Mouse (Mus musculus): ENCODE results near the gene Lrrc34. TPM values are rescaled to one million over a fixed set of nuclear protein-coding genes. Genes with fewer than 3 reads are reported as not detected.

Gene Lrrc34
- polyA plus RNA-seq, 1 experiment = 66.2 TPM

GRCm38 (mm10) chr3:30601175-30601574 lies 46.5 kb downstream of the Lrrc34 start:
- H3K27ac ChIP-seq (ENCODE audit: control insufficient read depth, insufficient read depth, low read depth, low read length) = peak overlapping the region; percentile 51; the same call in 1 of the 2 replicates
- TF ChIP-seq POLR2A (IDR thresholded peaks at IDR 0.05; ENCODE audit: control insufficient read depth, low read depth, low read length) (no peak), CTCF (IDR thresholded peaks at IDR 0.05; ENCODE audit: control insufficient read depth, insufficient read depth, insufficient replicate concordance, low read depth, low read length) (no peak)

GRCm38 (mm10) chr3:30600717-30601116 lies 47.0 kb downstream of the Lrrc34 start:
- Histone ChIP-seq H3K4me3 (ENCODE audit: control insufficient read depth, low read depth, low read length) (peak overlapping the region; percentile 82), H3K27me3 (ENCODE audit: control insufficient read depth, insufficient read depth, low read length) (no peaks in the 10 kb centered on the region), H3K4me1 (ENCODE audit: control insufficient read depth, insufficient read depth, low read length) (peaks cover 13% of the 10 kb centered on the region), H3K36me3 (ENCODE audit: control insufficient read depth, insufficient read depth, low read length) (no peaks in the 10 kb centered on the region), H3K27ac (ENCODE audit: control insufficient read depth, insufficient read depth, low read depth, low read length) (no peak overlapping the region; the same call in 1 of the 2 replicates)
- TF ChIP-seq CTCF (IDR thresholded peaks at IDR 0.05; ENCODE audit: control insufficient read depth, insufficient read depth, insufficient replicate concordance, low read depth, low read length) (no peak), POLR2A (IDR thresholded peaks at IDR 0.05; ENCODE audit: control insufficient read depth, low read depth, low read length) (no peak)

More at GRCm38 (mm10) chr3:30601175-30601574, 46.5 kb downstream of the Lrrc34 start:
- Histone ChIP-seq H3K36me3 (ENCODE audit: control insufficient read depth, insufficient read depth, low read length) (no peaks in the 10 kb centered on the region), H3K4me1 (ENCODE audit: control insufficient read depth, insufficient read depth, low read length) (peaks cover 11% of the 10 kb centered on the region), H3K27me3 (ENCODE audit: control insufficient read depth, insufficient read depth, low read length) (no peaks in the 10 kb centered on the region), H3K4me3 (ENCODE audit: control insufficient read depth, low read depth, low read length) (peak overlapping the region; percentile 54)

- TF ChIP-seq POLR2A (IDR thresholded peaks at IDR 0.05; ENCODE audit: control insufficient read depth, low read depth, low read length) (peak; percentile 72; the same call in 1 of the 2 replicates), CTCF (IDR thresholded peaks at IDR 0.05; ENCODE audit: control insufficient read depth, insufficient read depth, insufficient replicate concordance, low read depth, low read length) (no peak)
- no peaks in the 10 kb centered on the region for H3K27me3 ChIP-seq (ENCODE audit: control insufficient read depth, insufficient read depth, low read length)
- H3K4me3 ChIP-seq (ENCODE audit: control insufficient read depth, low read depth, low read length) = peak within 1 kb of the TSS; percentile 82
- H3K27ac ChIP-seq (ENCODE audit: control insufficient read depth, insufficient read depth, low read depth, low read length) = no peak within 1 kb of the TSS; the same call in 1 of the 2 replicates
- H3K36me3 ChIP-seq (ENCODE audit: control insufficient read depth, insufficient read depth, low read length) = no peaks in the 10 kb centered on the region
- peaks cover 18% of the 10 kb centered on the region for H3K4me1 ChIP-seq (ENCODE audit: control insufficient read depth, insufficient read depth, low read length)
These were observed 47.7 kb downstream of the Lrrc34 start, which contains the start of gene Actrt3 for GRCm38 (mm10) chr3:30599711-30600545. Actrt3 (minus strand) TSS chr3:30599939.

GRCm38 (mm10) chr3:30597271-30597670 lies 50.4 kb downstream of the Lrrc34 start:
- Histone ChIP-seq H3K4me3 (ENCODE audit: control insufficient read depth, low read depth, low read length) (peak overlapping the region; percentile 59; the same call in 1 of the 2 replicates), H3K27ac (ENCODE audit: control insufficient read depth, insufficient read depth, low read depth, low read length) (no peak overlapping the region), H3K36me3 (ENCODE audit: control insufficient read depth, insufficient read depth, low read length) (no peaks in the 10 kb centered on the region), H3K27me3 (ENCODE audit: control insufficient read depth, insufficient read depth, low read length) (no peaks in the 10 kb centered on the region), H3K4me1 (ENCODE audit: control insufficient read depth, insufficient read depth, low read length) (peaks cover 16% of the 10 kb centered on the region)
- TF ChIP-seq POLR2A (IDR thresholded peaks at IDR 0.05; ENCODE audit: control insufficient read depth, low read depth, low read length) = no peak
- no peak for TF ChIP-seq CTCF (IDR thresholded peaks at IDR 0.05; ENCODE audit: control insufficient read depth, insufficient read depth, insufficient replicate concordance, low read depth, low read length)

GRCm38 (mm10) chr3:30595111-30595832 lies 52.4 kb downstream of the Lrrc34 start:
- Histone ChIP-seq H3K4me1 (ENCODE audit: control insufficient read depth, insufficient read depth, low read length) (peaks cover 13% of the 10 kb centered on the region), H3K4me3 (ENCODE audit: control insufficient read depth, low read depth, low read length) (peak overlapping the region; percentile 90), H3K36me3 (ENCODE audit: control insufficient read depth, insufficient read depth, low read length) (no peaks in the 10 kb centered on the region), H3K27me3 (ENCODE audit: control insufficient read depth, insufficient read depth, low read length) (no peaks in the 10 kb centered on the region), H3K27ac (ENCODE audit: control insufficient read depth, insufficient read depth, low read depth, low read length) (peak overlapping the region; percentile 62)
- TF ChIP-seq CTCF (IDR thresholded peaks at IDR 0.05; ENCODE audit: control insufficient read depth, insufficient read depth, insufficient replicate concordance, low read depth, low read length) (no peak), POLR2A (IDR thresholded peaks at IDR 0.05; ENCODE audit: control insufficient read depth, low read depth, low read length) (no peak)

GRCm38 (mm10) chr3:30593719-30594485 lies 53.8 kb downstream of the Lrrc34 start:
- no peak overlapping the region for H3K4me3 ChIP-seq (ENCODE audit: control insufficient read depth, low read depth, low read length)
- H3K27me3 ChIP-seq (ENCODE audit: control insufficient read depth, insufficient read depth, low read length) = no peaks in the 10 kb centered on the region
- H3K27ac ChIP-seq (ENCODE audit: control insufficient read depth, insufficient read depth, low read depth, low read length) = no peak overlapping the region
- TF ChIP-seq CTCF (IDR thresholded peaks at IDR 0.05; ENCODE audit: control insufficient read depth, insufficient read depth, insufficient replicate concordance, low read depth, low read length) = no peak
- TF ChIP-seq POLR2A (IDR thresholded peaks at IDR 0.05; ENCODE audit: control insufficient read depth, low read depth, low read length) = no peak
- peaks cover 8% of the 10 kb centered on the region for H3K4me1 ChIP-seq (ENCODE audit: control insufficient read depth, insufficient read depth, low read length)
- H3K36me3 ChIP-seq (ENCODE audit: control insufficient read depth, insufficient read depth, low read length) = no peaks in the 10 kb centered on the region
